Mouse (Mus musculus): ENCODE results near the gene Ppp1r12c.

- TF ChIP-seq POLR2A (IDR thresholded peaks at IDR 0.05; ENCODE audit: low read depth, low read length): no peak
- no peak for TF ChIP-seq CTCF (conservative IDR thresholded peaks at IDR 0.05; ENCODE audit: insufficient read depth, insufficient read length, low read depth, low read length)
These were observed 19.9 kb upstream of the Ppp1r12c start for GRCm38 (mm10) chr7:4521231-4522003.

Data from kidney, adult 2 months (tissue).